Mouse (Mus musculus): ENCODE measurements around the gene Chka.

The Chka gene

GRCm38 (mm10) chr19:3916727-3917126 is 65.2 kb downstream of the Chka start:
- DNase-seq (ENCODE audit: low read depth, low spot score) = no peak

GRCm38 (mm10) chr19:3919928-3920327 is 68.4 kb downstream of the Chka start:
- DNase-seq (ENCODE audit: low read depth, low spot score) = no peak

DNA sequence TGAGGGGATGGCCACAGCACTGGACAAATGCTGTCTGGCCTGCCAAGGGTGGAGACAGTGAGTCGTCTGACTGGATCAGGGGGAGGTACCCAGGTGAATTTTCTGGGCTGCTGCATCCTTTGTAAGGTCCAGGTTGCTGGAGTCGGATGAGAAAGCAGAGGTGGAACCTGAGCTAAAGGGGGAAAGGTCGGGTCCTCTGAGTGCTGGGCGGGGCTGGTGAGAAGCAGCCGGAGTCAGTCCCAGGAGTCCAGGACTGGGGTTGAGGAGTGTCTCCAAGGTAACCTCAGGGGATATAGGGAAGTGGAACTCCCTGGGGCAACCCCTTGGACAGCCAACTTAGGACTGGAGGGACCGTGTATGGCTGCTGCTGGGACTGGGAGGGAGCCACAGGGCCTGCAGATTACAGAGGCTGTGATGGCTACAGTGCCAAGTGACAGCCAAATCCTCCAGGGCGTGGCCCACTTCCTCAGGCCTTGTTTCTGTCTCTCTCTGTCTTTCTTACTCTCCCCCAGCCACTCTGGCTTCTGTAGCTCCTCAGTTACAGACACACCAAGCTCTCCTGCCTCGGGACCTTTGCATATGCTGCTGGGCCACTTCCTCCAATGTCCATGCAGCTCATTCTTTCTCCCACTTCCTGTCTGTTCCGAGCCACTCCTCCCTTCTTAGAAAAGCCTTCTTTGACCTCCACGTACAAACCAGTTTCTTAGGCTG is 71.2 kb downstream of the Chka start:
- no peak for DNase-seq (ENCODE audit: low read depth, low spot score)

DNA sequence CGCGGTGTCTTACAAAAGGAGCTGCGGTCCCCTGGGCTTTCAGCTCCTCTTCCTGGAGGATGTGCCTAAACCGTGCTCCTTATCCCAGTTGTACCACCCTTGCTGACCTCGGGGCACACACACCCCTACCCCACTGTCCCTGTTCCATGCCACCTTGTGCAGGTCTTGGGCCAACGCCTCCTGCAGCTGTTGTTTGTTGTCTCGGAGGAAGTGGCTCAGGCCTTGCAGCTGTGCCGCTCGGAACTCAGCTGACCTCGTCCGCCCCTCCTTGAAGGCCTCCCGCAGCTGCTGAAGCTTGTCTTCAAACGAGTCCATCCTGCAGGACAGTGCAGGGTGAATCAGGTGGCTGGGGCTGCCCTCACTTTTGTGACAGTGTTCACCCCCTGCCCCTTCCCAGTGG is 72.0 kb downstream of the Chka start:
- no peak for DNase-seq (ENCODE audit: low read depth, low spot score)

DNA sequence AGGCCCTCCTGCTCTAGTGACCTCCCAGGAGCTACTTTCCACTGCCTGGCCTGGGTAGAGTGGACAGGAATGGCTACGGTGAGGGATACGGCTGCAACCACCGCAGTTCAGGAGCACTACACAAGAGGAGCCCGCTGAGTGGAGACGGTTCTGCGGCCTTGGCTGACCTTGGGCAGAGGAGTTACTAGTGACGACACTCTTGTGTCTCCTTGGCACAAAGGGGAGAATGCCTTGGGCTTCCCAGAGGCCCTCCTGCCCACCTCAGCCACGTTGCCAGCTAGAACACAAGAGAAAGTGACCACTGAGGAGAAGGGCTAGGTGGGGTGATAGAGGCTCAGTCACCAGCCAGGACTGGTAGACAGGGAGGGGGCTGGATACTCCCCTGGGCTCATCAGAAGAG is 72.6 kb downstream of the Chka start:
- no peak for DNase-seq (ENCODE audit: low read depth, low spot score)

GRCm38 (mm10) chr19:3924868-3925267 is 73.3 kb downstream of the Chka start:
- no peak for DNase-seq (ENCODE audit: low read depth, low spot score)

GRCm38 (mm10) chr19:3925859-3926258 is 74.3 kb downstream of the Chka start:
- DNase-seq (ENCODE audit: low read depth, low spot score) = no peak

DNA sequence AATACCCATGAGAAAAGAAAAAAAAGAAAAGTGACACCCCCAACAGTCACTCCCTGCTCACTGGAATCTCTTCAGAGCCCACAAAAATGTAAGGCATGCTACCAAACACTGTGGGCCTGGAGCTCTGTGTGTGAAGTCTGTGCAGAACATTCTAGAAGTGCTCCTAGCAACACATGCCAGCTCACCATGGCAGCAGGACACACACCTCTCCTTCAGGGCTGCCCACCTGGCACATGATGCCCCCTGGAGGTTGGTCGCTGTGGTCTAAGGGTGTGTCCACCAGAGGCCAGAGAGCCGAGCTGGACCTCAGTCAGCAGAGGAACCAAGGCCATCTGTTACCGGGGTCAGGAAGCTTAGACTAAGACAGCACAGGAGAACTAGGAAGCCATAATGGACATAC is 74.7 kb downstream of the Chka start:
- no peak for DNase-seq (ENCODE audit: low read depth, low spot score)

DNA sequence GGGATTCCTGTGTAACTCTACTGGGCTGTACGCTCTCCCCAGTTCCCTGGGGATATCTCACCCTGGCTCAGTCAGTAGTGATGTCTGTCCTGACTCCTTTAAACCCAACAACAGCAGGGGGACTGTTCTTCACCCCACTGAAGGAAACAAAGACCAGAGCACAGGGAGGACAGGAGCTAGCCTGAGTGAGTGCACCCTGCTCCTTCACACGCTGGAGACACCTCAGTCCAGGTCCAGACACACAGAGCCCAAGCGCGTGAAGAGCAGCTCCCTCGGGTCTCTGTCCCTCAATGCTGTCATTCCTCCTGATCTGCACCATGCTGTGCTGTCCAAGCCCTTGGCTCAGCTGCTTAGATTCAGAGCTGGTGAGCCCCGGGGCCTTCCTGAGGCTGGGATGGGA is 75.1 kb downstream of the Chka start:
- no peak for DNase-seq (ENCODE audit: low read depth, low spot score)

DNA sequence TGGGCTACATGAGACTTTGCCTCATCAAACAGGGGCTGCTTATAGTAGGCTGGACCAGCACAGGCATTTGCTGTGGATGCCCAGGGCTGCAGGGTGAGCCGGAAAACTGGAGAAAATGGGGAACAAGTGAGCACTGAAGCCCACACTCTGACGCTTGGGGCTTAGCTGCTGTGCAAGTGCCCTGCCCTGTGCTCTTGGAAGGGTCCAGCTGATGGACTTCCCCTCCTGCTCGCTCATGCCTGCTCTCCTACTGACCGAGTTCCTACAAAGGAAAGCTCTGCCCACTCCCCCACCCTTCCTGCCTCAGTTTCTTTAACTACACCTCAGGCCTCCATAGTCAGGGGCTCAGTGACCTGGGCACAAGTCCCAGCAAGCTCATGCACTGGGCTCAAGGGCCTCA is 76.4 kb downstream of the Chka start:
- DNase-seq (ENCODE audit: low read depth, low spot score) = no peak

DNA sequence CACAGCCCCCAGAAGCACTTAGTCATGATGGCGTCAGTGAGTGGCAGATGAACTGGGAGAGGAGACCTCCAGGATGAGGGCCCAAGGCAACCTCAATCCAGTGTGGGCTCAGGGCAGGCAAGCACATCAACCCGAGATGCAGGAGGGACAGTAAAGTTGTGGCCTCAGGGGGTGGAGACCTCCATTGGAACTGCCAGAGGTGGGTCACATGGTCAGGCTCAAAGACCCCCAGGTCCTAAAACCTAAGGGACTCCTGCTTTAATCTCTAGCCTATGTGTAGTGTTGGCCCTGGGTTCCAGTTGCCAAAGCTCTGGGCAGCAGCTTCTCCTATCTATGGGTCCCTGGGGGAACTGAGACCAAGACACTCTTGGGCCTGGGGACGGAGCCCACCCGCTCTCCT is 77.2 kb downstream of the Chka start:
- no peak for DNase-seq (ENCODE audit: low read depth, low spot score)

DNA sequence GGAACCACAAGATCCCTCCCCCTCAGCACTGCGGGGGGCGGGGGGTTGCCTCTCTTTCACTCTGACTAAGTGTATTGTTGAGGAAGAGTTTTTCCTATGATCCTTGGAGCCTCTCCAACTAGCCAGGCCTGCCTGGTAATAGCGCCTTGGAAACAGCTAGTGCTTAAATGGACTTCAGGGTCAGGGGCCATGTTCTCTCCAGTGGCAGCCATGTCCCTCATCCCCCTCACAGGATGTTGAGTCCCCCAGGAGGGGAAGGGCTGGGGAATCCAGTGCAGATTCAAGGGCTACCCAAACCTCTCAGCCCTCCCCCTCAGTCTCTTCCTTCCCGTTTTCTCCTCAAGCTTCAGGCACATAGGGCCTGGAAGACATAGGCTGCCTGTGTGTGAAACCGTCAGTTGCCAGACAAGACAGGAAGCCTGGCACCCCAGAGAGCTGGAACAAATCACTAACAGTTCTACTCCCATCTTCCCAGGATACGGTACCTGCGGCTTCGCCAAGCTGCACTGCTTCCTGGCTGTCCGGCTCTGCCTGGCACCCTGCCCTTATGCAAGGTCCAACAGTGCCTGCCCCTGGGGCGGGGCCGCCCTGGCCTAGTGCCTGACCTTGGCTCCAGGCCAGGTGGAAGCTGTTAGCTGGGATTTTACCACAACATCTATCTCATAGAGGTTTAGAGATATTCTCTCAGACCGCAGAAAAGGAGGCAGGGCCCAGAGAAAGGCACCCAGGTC is 77.8 kb downstream of the Chka start, which contains the start of gene Aldh3b1:
Gene Aldh3b1 (minus strand): TSS at position 598 of the 731 bp plus-strand sequence.
- no peak for DNase-seq (ENCODE audit: low read depth, low spot score)

- peak; percentile 42 for DNase-seq (ENCODE audit: low read depth, low spot score)
Observed at GRCm38 (mm10) chr19:3930262-3931057, 78.9 kb downstream of the Chka start.

DNA sequence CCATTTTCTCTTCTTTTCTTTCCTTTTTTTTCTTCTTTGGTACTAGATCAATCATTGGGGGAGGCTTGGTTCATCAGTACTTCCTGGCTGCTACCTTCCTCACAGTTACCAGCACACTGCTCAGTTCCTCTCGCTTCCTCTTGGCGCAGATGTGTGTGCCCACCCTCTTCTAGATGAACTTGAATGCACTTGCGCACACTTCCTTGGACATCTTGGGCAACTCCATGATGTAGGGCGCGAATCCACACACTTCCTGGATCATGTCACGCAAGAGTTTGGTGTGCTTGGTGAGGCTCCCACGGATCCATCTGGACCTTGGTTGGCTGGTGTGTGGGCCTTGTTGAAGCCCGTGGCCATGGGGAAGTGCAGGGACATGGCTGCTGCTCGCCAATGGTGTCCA is 80.1 kb downstream of the Chka start:
- no peak for DNase-seq (ENCODE audit: low read depth, low spot score)

DNA sequence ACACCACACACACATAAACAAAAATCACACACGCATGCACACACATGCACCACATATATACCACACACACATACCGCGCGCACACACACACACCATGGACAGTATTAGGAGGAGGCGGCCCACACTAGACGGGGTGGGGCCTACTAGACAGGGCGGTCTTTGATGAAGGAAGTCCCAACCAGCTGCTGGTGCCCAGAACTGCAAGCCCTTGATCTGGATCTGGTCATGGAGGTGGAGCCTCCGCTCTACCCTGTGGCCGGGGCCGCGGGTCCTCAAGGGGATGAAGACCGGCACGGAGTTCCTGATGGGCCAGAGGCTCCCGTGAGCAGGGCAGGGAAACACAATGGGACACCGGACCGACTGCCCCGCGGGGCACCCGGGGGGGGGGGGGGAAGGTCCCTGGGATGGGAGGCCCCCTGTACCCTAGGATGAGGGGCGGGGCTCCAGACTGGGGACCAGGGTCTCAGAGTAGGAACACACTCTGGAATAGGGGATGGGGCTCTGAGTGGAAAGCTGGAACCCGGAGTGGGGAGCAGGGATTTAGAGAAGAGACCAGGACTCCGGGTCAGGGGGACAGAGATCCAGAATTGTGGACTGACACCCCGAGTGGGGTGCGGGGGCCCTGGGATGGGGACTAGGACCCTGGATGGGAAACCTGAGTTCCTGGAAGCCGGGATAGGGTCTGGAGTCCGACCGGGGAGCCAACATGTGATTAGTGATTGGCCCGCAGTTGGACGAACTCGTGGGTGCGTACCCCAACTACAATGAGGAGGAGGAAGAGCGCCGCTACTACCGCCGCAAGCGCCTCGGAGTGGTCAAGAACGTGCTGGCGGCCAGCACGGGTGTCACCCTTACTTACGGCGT is 83.7 kb downstream of the Chka start, which contains the start of gene Unc93b1:
Gene Unc93b1 (plus strand): TSS at position 155 of the 864 bp plus-strand sequence.
- DNase-seq (ENCODE audit: low read depth, low spot score) = peak; percentile 85

- DNase-seq (ENCODE audit: low read depth, low spot score) = peak; percentile 42
Observed at GRCm38 (mm10) chr19:3935896-3936850, 84.6 kb downstream of the Chka start.

DNA sequence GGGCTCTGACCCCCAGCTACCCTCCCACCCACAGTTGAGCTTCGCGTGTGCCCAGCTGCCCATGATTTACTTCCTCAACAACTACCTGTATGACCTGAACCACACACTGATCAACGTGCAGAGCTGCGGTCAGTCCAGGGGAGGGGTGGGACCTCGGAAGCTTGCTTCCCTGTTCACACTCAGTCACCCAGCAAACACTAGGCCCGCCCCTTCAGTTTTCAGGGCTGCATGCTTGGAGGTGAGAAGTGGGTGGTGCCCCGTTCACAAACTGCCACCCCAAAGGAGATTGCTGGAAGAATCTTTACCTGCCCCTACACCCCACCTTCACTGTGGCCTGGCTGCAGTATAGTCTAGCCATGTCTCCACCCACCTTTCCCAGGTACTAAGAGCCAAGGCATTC is 90.7 kb downstream of the Chka start:
- DNase-seq (ENCODE audit: low read depth, low spot score) = no peak

DNA sequence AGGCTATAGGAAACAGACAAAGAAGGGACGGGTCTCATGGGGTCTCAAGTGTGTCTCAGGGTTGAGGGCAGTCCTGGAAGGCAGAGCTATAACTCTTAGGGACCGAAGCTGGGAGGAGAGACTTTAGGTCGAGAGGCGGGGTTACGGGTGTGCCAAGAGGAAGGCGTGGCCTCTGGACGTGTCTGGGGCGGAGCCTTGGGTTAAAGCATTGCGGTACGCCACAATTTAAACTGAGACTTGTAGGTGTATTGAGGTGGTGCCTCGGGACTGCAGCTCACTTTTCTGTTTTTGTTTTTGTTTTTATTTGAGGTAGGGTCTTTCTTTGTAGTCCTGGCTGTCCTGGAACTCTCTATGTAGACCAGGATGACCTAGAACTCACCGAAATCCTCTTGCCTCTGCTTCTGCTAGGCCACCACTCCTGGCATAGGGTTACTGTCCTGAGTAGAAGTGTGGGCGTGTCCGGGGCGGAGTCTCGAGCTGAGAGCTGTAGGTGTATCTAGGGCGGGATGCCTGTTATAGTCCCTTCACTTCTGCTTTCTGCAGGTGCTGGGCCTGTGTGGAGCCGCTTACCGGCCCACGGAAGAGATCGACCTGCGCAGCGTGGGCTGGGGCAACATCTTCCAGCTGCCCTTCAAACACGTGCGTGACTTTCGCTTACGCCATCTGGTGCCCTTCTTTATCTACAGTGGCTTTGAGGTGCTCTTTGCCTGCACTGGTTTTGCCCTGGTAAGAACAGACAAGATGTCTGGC is 91.6 kb downstream of the Chka start:
- DNase-seq (ENCODE audit: low read depth, low spot score) = peak; percentile 92
